Mouse (Mus musculus) myocyte (in vitro differentiated cells): ENCODE data around the gene Epha4. TPM values are rescaled to one million over a fixed set of nuclear protein-coding genes. Genes with fewer than 3 reads are reported as not detected.

Source experiments
- H3K27me3 ChIP-seq: one replicate; pipeline ENCODE4 v1.6.1; 2011; ENCODE audit not compliant: control insufficient read depth, insufficient read depth, insufficient read length
- H3K36me3 ChIP-seq: one replicate; pipeline ENCODE4 v1.6.1; 2011; ENCODE audit not compliant: control insufficient read depth, insufficient read depth
- H3K4me2 ChIP-seq: one replicate; pipeline ENCODE4 v1.6.1; 2011; ENCODE audit warnings: low read depth, control low read depth
- H3K4me3 ChIP-seq: one replicate; pipeline ENCODE4 v1.5.1; 2011; ENCODE audit warnings: mild to moderate bottlenecking, control low read depth, moderate library complexity
- H3K79me2 ChIP-seq: one replicate; pipeline ENCODE4 v1.6.1; 2011; ENCODE audit not compliant: control insufficient read depth, insufficient read depth
- H3ac ChIP-seq: one replicate; pipeline ENCODE4 v1.6.1; 2011; ENCODE audit not compliant: control insufficient read depth, insufficient read length
- CEBPB ChIP-seq: IDR thresholded peaks from 2 replicates; pipeline ENCODE4 v1.6.1; 2011; ENCODE audit warnings: mild to moderate bottlenecking, moderate library complexity; ENCODE audit not compliant: poor library complexity, insufficient read depth, severe bottlenecking
- E2F4 ChIP-seq: IDR thresholded peaks from one replicate; pipeline ENCODE4 v1.6.1; 2011; ENCODE audit warnings: mild to moderate bottlenecking, control low read depth, moderate library complexity; ENCODE audit not compliant: insufficient read depth
- MAX ChIP-seq: IDR thresholded peaks from one replicate; pipeline ENCODE4 v1.6.1; 2011; ENCODE audit warnings: low read depth, mild to moderate bottlenecking, control low read depth
- MYOD1 ChIP-seq, 3 experiments: IDR thresholded peaks; one replicate each; pipeline ENCODE4 v1.6.1; 2011; ENCODE audit warnings: control low read depth in 2 of 3, low read depth in 2 of 3, mild to moderate bottlenecking in 2 of 3, moderate library complexity in 1 of 3; ENCODE audit not compliant: insufficient read length in 2 of 3, control insufficient read depth in 1 of 3
- MYOG ChIP-seq, 3 experiments: IDR thresholded peaks; one replicate each; pipeline ENCODE4 v1.6.1; 2011; ENCODE audit warnings: control low read depth in 2 of 3, low read depth in 2 of 3, mild to moderate bottlenecking in 2 of 3; ENCODE audit not compliant: insufficient read length in 2 of 3, control insufficient read depth in 1 of 3, insufficient read depth in 1 of 3
- POLR2A ChIP-seq: IDR thresholded peaks from one replicate; pipeline ENCODE4 v1.6.1; 2011; ENCODE audit warnings: low read depth, mild to moderate bottlenecking, control low read depth, moderate library complexity; ENCODE audit not compliant: insufficient read length
- POLR2AphosphoS2 ChIP-seq: IDR thresholded peaks from one replicate; pipeline ENCODE4 v1.6.1; 2011; ENCODE audit warnings: low read depth, control low read depth; ENCODE audit not compliant: insufficient read length
- REST ChIP-seq: IDR thresholded peaks from one replicate; pipeline ENCODE4 v1.6.1; 2011; ENCODE audit warnings: mild to moderate bottlenecking, control low read depth, moderate library complexity; ENCODE audit not compliant: insufficient read depth, insufficient read length
- SRF ChIP-seq: IDR thresholded peaks from one replicate; pipeline ENCODE4 v1.6.1; 2011; ENCODE audit warnings: low read depth; ENCODE audit not compliant: control insufficient read depth, insufficient read length
- TCF12 ChIP-seq: IDR thresholded peaks from one replicate; pipeline ENCODE4 v1.6.1; 2011; ENCODE audit warnings: mild to moderate bottlenecking, control low read depth; ENCODE audit not compliant: poor library complexity, insufficient read depth, severe bottlenecking
- TCF3 ChIP-seq: IDR thresholded peaks from one replicate; pipeline ENCODE4 v1.6.1; 2011; ENCODE audit warnings: low read depth, control low read depth; ENCODE audit not compliant: insufficient read length
- USF1 ChIP-seq: IDR thresholded peaks from one replicate; pipeline ENCODE4 v1.6.1; 2011; ENCODE audit warnings: low read depth, mild to moderate bottlenecking, control low read depth, moderate library complexity
- polyA plus RNA-seq: library from polyadenylated mRNA; unstranded; fragments of >200 nt; fragmentation: generic; extraction: Trizol; gene quantifications from one replicate; pipeline ENCODE4 v1.2.1, GENCODE M21; 2012; ENCODE audit warnings: missing spikeins

Epha4 gene
- polyA plus RNA-seq, 1 experiment: 0.29 TPM

DNA sequence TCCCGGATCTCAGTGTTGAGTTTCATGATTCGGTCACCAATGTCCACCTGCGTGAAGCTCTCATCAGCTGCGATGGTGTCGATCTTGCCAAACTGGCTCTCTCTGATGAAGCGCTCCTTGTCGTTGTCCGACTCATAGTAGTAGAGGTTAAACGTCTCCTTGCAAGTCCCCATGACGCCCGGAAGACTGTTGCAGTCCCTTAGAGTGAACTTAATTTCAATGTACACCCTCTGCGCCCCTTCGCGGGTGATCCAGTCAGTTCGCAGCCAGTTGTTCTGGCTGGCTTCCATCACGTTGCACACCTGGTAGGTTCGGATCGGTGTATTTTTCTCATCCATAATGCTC is 8.1 kb downstream of the Epha4 start:
- Histone ChIP-seq H3K36me3 (no peaks in the 10 kb centered on the region), H3K27me3 (no peaks in the 10 kb centered on the region), H3K79me2 (no peaks in the 10 kb centered on the region), H3K4me2 (no peak overlapping the region), H3ac (no peak overlapping the region), H3K4me3 (no peak overlapping the region)
- TF ChIP-seq REST (no peak), CEBPB (no peak), MYOD1 (IDR thresholded peaks at IDR 0.05; ENCODE audit: control insufficient read depth in 1 of 3, insufficient read length in 2 of 3, low read depth in 2 of 3) (no peak), TCF12 (no peak), E2F4 (no peak), SRF (no peak), TCF3 (no peak), USF1 (no peak), POLR2A (no peak), POLR2AphosphoS2 (no peak), MAX (no peak), MYOG (IDR thresholded peaks at IDR 0.05; ENCODE audit: control insufficient read depth in 1 of 3, insufficient read depth in 1 of 3, insufficient read length in 2 of 3, low read depth in 2 of 3) (no peak)

DNA sequence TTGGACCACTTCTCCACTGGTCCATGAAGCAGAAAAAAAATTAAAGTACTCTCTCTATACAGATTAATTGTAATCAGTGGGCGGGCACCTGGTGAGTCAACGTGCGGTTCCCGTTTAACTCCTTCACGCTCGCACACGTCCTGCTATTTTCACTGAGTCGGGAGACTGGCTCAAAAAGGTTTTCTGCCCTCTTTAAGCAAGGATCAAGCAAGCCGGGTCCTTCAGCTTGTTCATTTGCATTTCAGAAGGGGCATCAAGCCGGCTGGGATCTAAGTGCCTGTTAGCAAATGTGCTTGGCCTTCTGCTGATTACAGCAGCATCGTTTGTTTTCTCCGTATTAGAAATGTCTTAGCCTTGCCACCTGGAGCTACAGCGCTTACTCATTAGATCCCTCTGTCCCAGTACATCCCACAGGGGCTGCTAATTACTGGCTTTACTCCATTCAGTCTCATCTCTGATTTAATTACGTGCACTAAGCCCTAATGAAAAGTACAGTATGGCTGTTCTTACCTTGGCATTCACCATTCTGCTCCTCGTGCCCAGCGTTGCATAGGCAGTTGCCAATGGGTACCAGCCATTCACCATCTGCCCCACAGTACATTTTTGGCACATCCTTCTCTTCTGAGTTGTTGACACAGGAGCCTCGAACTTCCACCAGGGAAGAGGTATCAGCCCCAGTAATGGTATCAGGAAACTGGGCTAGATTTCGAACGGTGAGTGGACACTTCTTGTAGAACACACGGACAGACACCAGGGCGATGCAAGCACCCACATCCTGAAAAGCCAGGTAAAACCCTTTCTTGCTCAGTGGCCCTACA is 8.6 kb downstream of the Epha4 start:
- Histone ChIP-seq H3K79me2 (no peaks in the 10 kb centered on the region), H3K4me3 (no peak overlapping the region), H3K27me3 (no peaks in the 10 kb centered on the region), H3ac (no peak overlapping the region), H3K36me3 (no peaks in the 10 kb centered on the region), H3K4me2 (no peak overlapping the region)
- TF ChIP-seq REST (no peak), E2F4 (no peak), MAX (no peak), USF1 (no peak), POLR2AphosphoS2 (no peak), CEBPB (no peak), MYOD1 (IDR thresholded peaks at IDR 0.05; ENCODE audit: control insufficient read depth in 1 of 3, insufficient read length in 2 of 3, low read depth in 2 of 3) (no peak), TCF3 (no peak), TCF12 (no peak)

DNA sequence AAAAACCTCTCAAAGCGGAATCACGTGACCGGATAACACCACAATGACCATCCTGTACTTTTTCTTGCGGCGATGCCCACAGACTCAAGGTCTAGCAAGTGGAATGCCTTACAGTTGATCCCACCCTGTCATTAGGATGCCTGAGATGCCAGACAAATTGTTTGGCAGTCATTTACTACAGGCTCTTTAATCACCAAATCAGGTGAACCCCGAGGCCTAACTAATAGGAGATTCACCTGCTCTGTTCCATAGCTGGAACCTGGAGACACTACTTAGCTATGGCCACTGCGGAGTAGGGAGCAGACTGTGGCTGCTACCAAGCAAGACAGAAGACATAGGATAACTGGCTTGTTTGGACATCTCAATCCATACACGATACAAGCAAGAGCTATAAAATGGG is 9.6 kb downstream of the Epha4 start:
- no peak overlapping the region for H3K4me3 ChIP-seq

DNA sequence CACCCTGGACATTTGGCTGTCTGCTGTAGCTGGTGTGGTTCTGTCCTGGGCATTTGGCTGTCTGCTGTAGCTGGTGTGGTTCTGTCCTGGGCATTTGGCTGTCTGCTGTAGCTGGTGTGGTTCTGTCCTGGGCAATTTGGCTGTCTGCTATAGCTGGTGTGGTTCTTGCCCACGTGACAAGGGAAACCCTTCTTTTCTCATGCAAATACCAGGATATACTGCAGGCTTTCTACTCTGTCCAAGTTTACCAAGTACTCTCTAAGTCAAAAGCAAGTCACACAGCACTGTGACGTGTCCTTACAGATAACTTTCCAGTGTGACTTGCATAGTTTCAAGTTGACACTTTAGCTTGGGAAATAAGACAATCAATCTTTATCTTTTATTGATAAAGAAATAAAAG is 10.1 kb downstream of the Epha4 start:
- Histone ChIP-seq H3K79me2 (no peaks in the 10 kb centered on the region), H3K4me3 (no peak overlapping the region), H3K27me3 (no peaks in the 10 kb centered on the region), H3ac (no peak overlapping the region), H3K4me2 (no peak overlapping the region), H3K36me3 (no peaks in the 10 kb centered on the region)
- TF ChIP-seq CEBPB (no peak), POLR2A (no peak), MYOG (IDR thresholded peaks at IDR 0.05; ENCODE audit: control insufficient read depth in 1 of 3, insufficient read depth in 1 of 3, insufficient read length in 2 of 3, low read depth in 2 of 3) (no peak), MYOD1 (IDR thresholded peaks at IDR 0.05; ENCODE audit: control insufficient read depth in 1 of 3, insufficient read length in 2 of 3, low read depth in 2 of 3) (no peak), TCF3 (no peak), MAX (no peak), REST (no peak), USF1 (no peak), TCF12 (no peak), E2F4 (no peak)

More for the DNA sequence above, 9.6 kb downstream of the Epha4 start:
- Histone ChIP-seq H3K4me2 (no peak overlapping the region), H3K79me2 (no peaks in the 10 kb centered on the region), H3ac (no peak overlapping the region), H3K27me3 (no peaks in the 10 kb centered on the region), H3K36me3 (no peaks in the 10 kb centered on the region)
- TF ChIP-seq TCF12 (no peak), REST (no peak), MYOD1 (IDR thresholded peaks at IDR 0.05; ENCODE audit: control insufficient read depth in 1 of 3, insufficient read length in 2 of 3, low read depth in 2 of 3) (no peak), USF1 (no peak), POLR2A (no peak), MAX (no peak), POLR2AphosphoS2 (no peak), CEBPB (no peak)

DNA sequence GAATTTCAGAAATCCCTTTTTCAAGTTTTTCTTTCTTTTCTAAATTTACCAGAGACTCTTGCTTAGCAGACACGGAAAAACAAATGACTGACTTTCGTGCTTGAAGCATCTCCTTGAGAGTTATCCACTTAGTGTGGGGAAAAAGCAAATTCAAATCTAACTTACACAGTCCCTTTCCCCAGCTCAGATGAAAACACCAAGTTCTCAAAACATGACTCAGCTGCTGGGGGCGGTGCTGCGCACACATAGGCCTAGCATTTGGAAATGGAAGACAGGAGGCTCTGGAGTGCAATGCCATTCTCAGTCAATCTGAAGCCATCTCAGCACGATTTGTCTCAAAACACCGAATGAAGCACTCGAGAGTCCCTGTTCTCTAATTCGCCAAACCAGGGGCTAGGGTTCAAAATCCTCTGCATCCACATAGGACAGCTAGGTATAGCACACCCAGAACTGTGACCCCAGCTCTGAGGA is 11.1 kb downstream of the Epha4 start:
- no peak overlapping the region for H3K4me2 ChIP-seq
- no peak overlapping the region for H3K4me3 ChIP-seq
- no peak for TF ChIP-seq POLR2AphosphoS2
- TF ChIP-seq TCF12: no peak
- TF ChIP-seq MYOG (IDR thresholded peaks at IDR 0.05; ENCODE audit: control insufficient read depth in 1 of 3, insufficient read depth in 1 of 3, insufficient read length in 2 of 3, low read depth in 2 of 3): no peak
- TF ChIP-seq MAX: no peak
- TF ChIP-seq CEBPB: no peak
- TF ChIP-seq MYOD1 (IDR thresholded peaks at IDR 0.05; ENCODE audit: control insufficient read depth in 1 of 3, insufficient read length in 2 of 3, low read depth in 2 of 3): no peak
- no peak for TF ChIP-seq USF1
- TF ChIP-seq REST: no peak
- TF ChIP-seq POLR2A: no peak
- no peak for TF ChIP-seq TCF3
- no peak for TF ChIP-seq SRF
- TF ChIP-seq E2F4: no peak

More for the DNA sequence above, 11.1 kb downstream of the Epha4 start:
- Histone ChIP-seq H3K79me2 (no peaks in the 10 kb centered on the region), H3K36me3 (no peaks in the 10 kb centered on the region), H3K27me3 (no peaks in the 10 kb centered on the region), H3ac (no peak overlapping the region)
